Mouse (Mus musculus) R1 (cell line): ENCODE measurements around the gene Plpp1.

Experiments
- DNase-seq: peaks from one replicate; pipeline ENCODE4 v3.0.0-alpha.2; 2018; ENCODE audit warnings: low read depth, low spot score

Plpp1 gene

DNA sequence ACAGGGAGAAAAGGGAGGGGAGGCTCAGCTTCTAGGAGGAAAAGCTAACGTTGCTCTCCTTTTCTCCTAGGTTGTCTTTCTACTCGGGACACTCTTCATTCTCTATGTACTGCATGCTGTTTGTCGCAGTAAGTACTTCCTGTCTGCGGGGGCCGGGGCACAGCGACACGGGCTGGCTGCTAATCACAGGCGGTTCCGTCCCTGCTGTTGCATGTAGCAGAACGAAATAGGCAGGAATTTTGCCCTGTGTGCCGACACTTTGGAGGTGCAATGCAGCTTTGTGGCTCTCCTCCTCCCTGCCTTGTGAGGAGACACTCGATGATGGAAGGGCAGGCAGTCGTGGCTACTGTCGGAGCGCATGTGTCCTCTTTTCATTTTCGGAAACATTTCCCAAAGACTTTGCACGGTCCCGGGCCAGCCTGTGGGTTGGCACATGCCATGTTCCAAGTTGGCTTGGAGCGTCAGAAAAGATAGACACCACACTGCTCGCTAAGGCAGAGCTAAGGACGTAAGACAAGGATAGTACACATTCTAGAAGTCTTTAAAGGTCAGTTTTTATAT lies 59.1 kb downstream of the Plpp1 start:
- no peak for DNase-seq

GRCm38 (mm10) chr13:112860370-112860769 lies 59.8 kb downstream of the Plpp1 start:
- DNase-seq = no peak

- no peak for DNase-seq
Measured at GRCm38 (mm10) chr13:112860911-112861310, 60.3 kb downstream of the Plpp1 start.

DNA sequence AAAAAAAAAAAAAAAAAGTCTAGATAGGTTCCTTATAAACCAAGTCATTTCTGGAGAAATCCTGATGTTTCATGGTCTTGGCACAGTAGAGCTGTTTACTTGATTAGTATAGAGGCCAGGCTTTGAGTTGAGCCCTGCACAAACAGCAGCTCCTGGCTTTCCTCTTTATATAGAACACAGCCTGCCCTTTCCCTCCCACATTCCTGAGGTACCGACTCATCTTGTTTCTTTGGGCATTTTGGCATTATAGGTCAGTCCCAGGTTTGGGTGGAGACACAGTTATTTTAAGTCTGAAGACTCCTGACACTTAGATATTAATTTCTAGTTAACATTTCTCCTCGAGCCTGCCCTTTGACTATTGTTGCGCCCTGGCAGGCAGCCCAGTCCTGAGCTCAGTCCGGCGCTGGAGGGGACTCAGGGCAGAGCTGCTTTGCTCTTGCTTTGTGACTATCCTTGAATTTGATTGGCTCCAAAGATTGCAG lies 61.3 kb downstream of the Plpp1 start:
- peak; percentile 27 for DNase-seq

GRCm38 (mm10) chr13:112862342-112862741 lies 61.8 kb downstream of the Plpp1 start:
- DNase-seq = no peak

- DNase-seq = no peak
Measured at GRCm38 (mm10) chr13:112862978-112863677, 62.5 kb downstream of the Plpp1 start.

DNA sequence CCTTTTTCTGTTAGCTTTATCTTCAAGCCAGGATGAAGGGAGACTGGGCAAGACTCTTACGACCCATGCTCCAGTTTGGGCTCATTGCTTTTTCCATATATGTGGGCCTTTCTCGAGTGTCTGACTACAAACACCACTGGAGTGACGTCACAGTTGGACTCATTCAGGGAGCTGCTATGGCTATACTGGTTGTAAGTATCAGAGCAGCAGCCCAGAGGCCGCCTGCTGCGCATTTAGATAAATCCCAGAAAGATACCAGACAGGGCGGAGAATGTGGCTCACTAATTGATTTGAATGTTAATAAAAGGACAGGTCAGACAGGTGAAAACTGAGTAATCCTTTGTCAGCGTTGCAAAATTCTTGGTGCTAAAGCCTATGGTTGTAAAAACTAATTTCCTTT lies 66.2 kb downstream of the Plpp1 start:
- peak; percentile 34 for DNase-seq

- no peak for DNase-seq
Measured at GRCm38 (mm10) chr13:112867381-112867780, 66.8 kb downstream of the Plpp1 start.

DNA sequence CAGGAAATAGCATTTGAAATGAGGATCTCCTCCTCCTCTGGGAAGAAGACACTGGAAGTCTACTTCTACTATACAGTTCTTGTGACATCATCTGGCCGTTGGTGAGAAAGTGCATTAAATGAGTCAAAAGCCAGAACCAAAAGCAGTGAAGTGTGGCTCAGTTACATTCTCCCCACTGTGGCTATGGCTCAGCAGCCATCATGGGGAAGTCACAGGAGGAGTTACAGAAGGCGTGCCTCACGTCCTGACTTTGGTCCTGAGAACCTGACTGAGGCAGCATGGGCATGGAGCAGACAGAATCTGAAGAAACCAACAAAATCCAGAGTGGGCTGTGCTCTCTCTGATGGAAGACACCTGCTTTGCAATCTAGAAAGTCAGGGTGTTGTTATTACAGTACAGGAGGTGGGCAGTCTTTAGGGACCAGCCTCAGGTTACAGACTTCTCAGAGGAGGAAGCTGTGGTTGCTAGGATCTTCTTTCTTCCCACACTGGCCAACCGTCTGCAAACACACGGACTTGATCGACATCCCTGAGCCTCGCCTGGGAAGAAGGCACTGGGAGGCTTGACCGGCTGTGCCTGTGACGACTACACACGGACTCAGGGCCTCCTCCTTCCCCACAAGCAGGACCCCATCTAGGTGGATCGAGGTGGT lies 69.6 kb downstream of the Plpp1 start:
- DNase-seq = no peak

- DNase-seq = no peak
Measured at GRCm38 (mm10) chr13:112871500-112872266, 71.1 kb downstream of the Plpp1 start.

- DNase-seq = no peak
Measured at GRCm38 (mm10) chr13:112887234-112887633, 86.6 kb downstream of the Plpp1 start.

- no peak for DNase-seq
Measured at GRCm38 (mm10) chr13:112902176-112902575, 101.6 kb downstream of the Plpp1 start.

GRCm38 (mm10) chr13:112909663-112910062 lies 109.1 kb downstream of the Plpp1 start:
- peak; percentile 52 for DNase-seq

DNA sequence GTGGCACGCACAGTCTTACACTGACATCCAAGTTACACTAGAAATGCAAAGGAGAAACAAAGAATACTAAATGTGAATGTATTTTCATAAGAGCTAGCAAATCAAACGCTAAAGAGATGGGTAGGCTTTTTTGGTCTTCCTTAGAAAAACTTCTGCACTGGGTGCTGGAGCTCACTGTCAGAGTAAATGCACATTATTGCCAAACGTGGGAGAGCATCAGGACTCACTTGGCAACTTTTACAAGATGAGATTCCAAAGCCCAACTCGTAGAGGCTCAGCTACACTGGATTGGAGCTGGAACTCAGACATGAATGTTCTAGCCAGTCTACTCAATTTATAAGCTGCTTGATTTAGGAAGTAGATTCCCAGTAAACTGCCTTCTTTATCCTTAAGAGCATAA lies 109.8 kb downstream of the Plpp1 start:
- no peak for DNase-seq
